Mouse (Mus musculus): ENCODE measurements around the gene Wdr46. TPM values are rescaled to one million over a fixed set of nuclear protein-coding genes. Genes with fewer than 3 reads are reported as not detected.

Gene Wdr46
- polyA plus RNA-seq, 1 experiment: 10.2 TPM

- H3K4me1 ChIP-seq (ENCODE audit: control insufficient read depth, insufficient read depth, low read length): peaks cover 28% of the 10 kb centered on the region
- H3K4me3 ChIP-seq (ENCODE audit: insufficient read depth, low read length): no peak overlapping the region
- peak overlapping the region; percentile 5; the same call in 1 of the 2 replicates for H3K27ac ChIP-seq (ENCODE audit: insufficient read depth, low read depth, low read length)
- TF ChIP-seq CTCF (IDR thresholded peaks at IDR 0.05; ENCODE audit: low read depth, low read length) (no peak), POLR2A (IDR thresholded peaks at IDR 0.05; ENCODE audit: borderline replicate concordance, low read depth, low read length) (no peak)
Measured at GRCm38 (mm10) chr17:33972691-33973090, 32.2 kb downstream of the Wdr46 start.

GRCm38 (mm10) chr17:33973572-33973971, 33.1 kb downstream of the Wdr46 start:
- TF ChIP-seq CTCF (IDR thresholded peaks at IDR 0.05; ENCODE audit: low read depth, low read length) (no peak), POLR2A (IDR thresholded peaks at IDR 0.05; ENCODE audit: borderline replicate concordance, low read depth, low read length) (no peak)
- no peak overlapping the region for H3K4me3 ChIP-seq (ENCODE audit: insufficient read depth, low read length)
- peaks cover 28% of the 10 kb centered on the region for H3K4me1 ChIP-seq (ENCODE audit: control insufficient read depth, insufficient read depth, low read length)

GRCm38 (mm10) chr17:33977861-33978557, 37.5 kb downstream of the Wdr46 start:
- Histone ChIP-seq H3K27ac (ENCODE audit: insufficient read depth, low read depth, low read length) (peak overlapping the region; percentile 86), H3K4me1 (ENCODE audit: control insufficient read depth, insufficient read depth, low read length) (peaks cover 39% of the 10 kb centered on the region), H3K4me3 (ENCODE audit: insufficient read depth, low read length) (peak overlapping the region; percentile 91)
- TF ChIP-seq POLR2A (IDR thresholded peaks at IDR 0.05; ENCODE audit: borderline replicate concordance, low read depth, low read length) (no peak), CTCF (IDR thresholded peaks at IDR 0.05; ENCODE audit: low read depth, low read length) (no peak)

More at GRCm38 (mm10) chr17:33973572-33973971, 33.1 kb downstream of the Wdr46 start:
- H3K27ac ChIP-seq (ENCODE audit: insufficient read depth, low read depth, low read length): no peak overlapping the region

- TF ChIP-seq CTCF (IDR thresholded peaks at IDR 0.05; ENCODE audit: low read depth, low read length): no peak
- TF ChIP-seq POLR2A (IDR thresholded peaks at IDR 0.05; ENCODE audit: borderline replicate concordance, low read depth, low read length): peak; percentile 34; the same call in 1 of the 2 replicates
- H3K4me1 ChIP-seq (ENCODE audit: control insufficient read depth, insufficient read depth, low read length): peaks cover 33% of the 10 kb centered on the region
- H3K27ac ChIP-seq (ENCODE audit: insufficient read depth, low read depth, low read length): peak overlapping the region; percentile 91
Measured at GRCm38 (mm10) chr17:33978631-33979031, 38.2 kb downstream of the Wdr46 start.

GRCm38 (mm10) chr17:33979512-33980050, 39.1 kb downstream of the Wdr46 start:
- TF ChIP-seq POLR2A (IDR thresholded peaks at IDR 0.05; ENCODE audit: borderline replicate concordance, low read depth, low read length): no peak
- TF ChIP-seq CTCF (IDR thresholded peaks at IDR 0.05; ENCODE audit: low read depth, low read length): no peak
- Histone ChIP-seq H3K27ac (ENCODE audit: insufficient read depth, low read depth, low read length) (peak overlapping the region; percentile 91), H3K4me1 (ENCODE audit: control insufficient read depth, insufficient read depth, low read length) (peaks cover 32% of the 10 kb centered on the region), H3K4me3 (ENCODE audit: insufficient read depth, low read length) (no peak overlapping the region)

More at GRCm38 (mm10) chr17:33978631-33979031, 38.2 kb downstream of the Wdr46 start:
- H3K4me3 ChIP-seq (ENCODE audit: insufficient read depth, low read length): peak overlapping the region; percentile 91

- no peak for TF ChIP-seq POLR2A (IDR thresholded peaks at IDR 0.05; ENCODE audit: borderline replicate concordance, low read depth, low read length)
- no peak for TF ChIP-seq CTCF (IDR thresholded peaks at IDR 0.05; ENCODE audit: low read depth, low read length)
- H3K4me3 ChIP-seq (ENCODE audit: insufficient read depth, low read length): no peak overlapping the region
- peaks cover 33% of the 10 kb centered on the region for H3K4me1 ChIP-seq (ENCODE audit: control insufficient read depth, insufficient read depth, low read length)
- H3K27ac ChIP-seq (ENCODE audit: insufficient read depth, low read depth, low read length): peak overlapping the region; percentile 91
Measured at GRCm38 (mm10) chr17:33980181-33981035, 39.9 kb downstream of the Wdr46 start.

- peak overlapping the region; percentile 73 for H3K4me3 ChIP-seq (ENCODE audit: insufficient read depth, low read length)
- peaks cover 29% of the 10 kb centered on the region for H3K4me1 ChIP-seq (ENCODE audit: control insufficient read depth, insufficient read depth, low read length)
- H3K27ac ChIP-seq (ENCODE audit: insufficient read depth, low read depth, low read length): peak overlapping the region; percentile 93
Measured at GRCm38 (mm10) chr17:33981192-33981909, 40.9 kb downstream of the Wdr46 start.

GRCm38 (mm10) chr17:33982136-33982535, 41.7 kb downstream of the Wdr46 start:
- peak; percentile 90 for TF ChIP-seq CTCF (IDR thresholded peaks at IDR 0.05; ENCODE audit: low read depth, low read length)
- Histone ChIP-seq H3K4me3 (ENCODE audit: insufficient read depth, low read length) (peak overlapping the region; percentile 73; the same call in 1 of the 2 replicates), H3K4me1 (ENCODE audit: control insufficient read depth, insufficient read depth, low read length) (peaks cover 24% of the 10 kb centered on the region), H3K27ac (ENCODE audit: insufficient read depth, low read depth, low read length) (peak overlapping the region; percentile 93)
